Mouse (Mus musculus): ENCODE data around the gene Zbed3. TPM values are rescaled to one million over a fixed set of nuclear protein-coding genes. Genes with fewer than 3 reads are reported as not detected.

Zbed3 gene
- polyA plus RNA-seq, 1 experiment: 15.6 TPM

GRCm38 (mm10) chr13:95336122-95336677, 12.8 kb downstream of the Zbed3 start:
- peak overlapping the region; percentile 32 for H3K4me3 ChIP-seq (replicated peaks; ENCODE audit: insufficient read depth, low read depth, low read length)
- 54% methylated on average over 40 of the region's 40 CpGs for WGBS
- H3K4me1 ChIP-seq (ENCODE audit: control insufficient read depth, insufficient read depth, low read length): no peaks in the 10 kb centered on the region
- no peak overlapping the region; the same call in 1 of the 2 replicates for H3K27ac ChIP-seq (ENCODE audit: insufficient read depth, low read length)
- peak; percentile 82 to 84 for DNase-seq
- TF ChIP-seq CTCF (IDR thresholded peaks at IDR 0.05; ENCODE audit: borderline replicate concordance, insufficient read depth, low read depth, low read length): peak; percentile 50; the same call in 1 of the 2 replicates
- TF ChIP-seq POLR2A (IDR thresholded peaks at IDR 0.05; ENCODE audit: borderline replicate concordance, insufficient read depth, low read length): no peak
- no peaks in the 10 kb centered on the region for H3K27me3 ChIP-seq (ENCODE audit: control insufficient read depth, insufficient read depth, low read length)

GRCm38 (mm10) chr13:95343470-95343869, 20.1 kb downstream of the Zbed3 start:
- 93% methylated on average over 8 of the region's 8 CpGs for WGBS
- Histone ChIP-seq H3K4me3 (replicated peaks; ENCODE audit: insufficient read depth, low read depth, low read length) (no peak overlapping the region), H3K27me3 (ENCODE audit: control insufficient read depth, insufficient read depth, low read length) (no peaks in the 10 kb centered on the region), H3K4me1 (ENCODE audit: control insufficient read depth, insufficient read depth, low read length) (peaks cover 2% of the 10 kb centered on the region; the same call in 1 of the 2 replicates), H3K27ac (ENCODE audit: insufficient read depth, low read length) (no peak overlapping the region)
- no peak for TF ChIP-seq CTCF (IDR thresholded peaks at IDR 0.05; ENCODE audit: borderline replicate concordance, insufficient read depth, low read depth, low read length)
- TF ChIP-seq POLR2A (IDR thresholded peaks at IDR 0.05; ENCODE audit: borderline replicate concordance, insufficient read depth, low read length): no peak
- no peak for DNase-seq

- no peak overlapping the region for H3K27ac ChIP-seq (ENCODE audit: insufficient read depth, low read length)
- TF ChIP-seq CTCF (IDR thresholded peaks at IDR 0.05; ENCODE audit: borderline replicate concordance, insufficient read depth, low read depth, low read length): no peak
- no peak overlapping the region for H3K4me3 ChIP-seq (replicated peaks; ENCODE audit: insufficient read depth, low read depth, low read length)
- H3K27me3 ChIP-seq (ENCODE audit: control insufficient read depth, insufficient read depth, low read length): no peaks in the 10 kb centered on the region
- no peak for DNase-seq
- WGBS: 68% methylated on average over 6 of the region's 6 CpGs
- H3K4me1 ChIP-seq (ENCODE audit: control insufficient read depth, insufficient read depth, low read length): peaks cover 6% of the 10 kb centered on the region
Observed at GRCm38 (mm10) chr13:95345869-95346268, 22.5 kb downstream of the Zbed3 start.

GRCm38 (mm10) chr13:95347018-95347696, 23.7 kb downstream of the Zbed3 start:
- Histone ChIP-seq H3K4me3 (replicated peaks; ENCODE audit: insufficient read depth, low read depth, low read length) (no peak overlapping the region), H3K4me1 (ENCODE audit: control insufficient read depth, insufficient read depth, low read length) (peaks cover 6% of the 10 kb centered on the region), H3K27me3 (ENCODE audit: control insufficient read depth, insufficient read depth, low read length) (no peaks in the 10 kb centered on the region), H3K27ac (ENCODE audit: insufficient read depth, low read length) (no peak overlapping the region)
- 23% methylated on average over 8 of the region's 8 CpGs for WGBS
- TF ChIP-seq POLR2A (IDR thresholded peaks at IDR 0.05; ENCODE audit: borderline replicate concordance, insufficient read depth, low read length) (no peak), CTCF (IDR thresholded peaks at IDR 0.05; ENCODE audit: borderline replicate concordance, insufficient read depth, low read depth, low read length) (peak; percentile 78)
- peak; percentile 70 to 75 for DNase-seq

GRCm38 (mm10) chr13:95348476-95348875, 25.1 kb downstream of the Zbed3 start:
- WGBS: 46% methylated on average over 3 of the region's 3 CpGs

GRCm38 (mm10) chr13:95358223-95358622, 34.8 kb downstream of the Zbed3 start:
- WGBS: 86% methylated on average over 2 of the region's 2 CpGs
- no peak for DNase-seq
- Histone ChIP-seq H3K4me3 (replicated peaks; ENCODE audit: insufficient read depth, low read depth, low read length) (no peak overlapping the region), H3K27me3 (ENCODE audit: control insufficient read depth, insufficient read depth, low read length) (no peaks in the 10 kb centered on the region), H3K4me1 (ENCODE audit: control insufficient read depth, insufficient read depth, low read length) (no peaks in the 10 kb centered on the region), H3K27ac (ENCODE audit: insufficient read depth, low read length) (no peak overlapping the region)
- TF ChIP-seq CTCF (IDR thresholded peaks at IDR 0.05; ENCODE audit: borderline replicate concordance, insufficient read depth, low read depth, low read length) (no peak), POLR2A (IDR thresholded peaks at IDR 0.05; ENCODE audit: borderline replicate concordance, insufficient read depth, low read length) (no peak)

More at GRCm38 (mm10) chr13:95348476-95348875, 25.1 kb downstream of the Zbed3 start:
- Histone ChIP-seq H3K27ac (ENCODE audit: insufficient read depth, low read length) (no peak overlapping the region), H3K4me3 (replicated peaks; ENCODE audit: insufficient read depth, low read depth, low read length) (no peak overlapping the region), H3K4me1 (ENCODE audit: control insufficient read depth, insufficient read depth, low read length) (peaks cover 6% of the 10 kb centered on the region), H3K27me3 (ENCODE audit: control insufficient read depth, insufficient read depth, low read length) (no peaks in the 10 kb centered on the region)
- TF ChIP-seq CTCF (IDR thresholded peaks at IDR 0.05; ENCODE audit: borderline replicate concordance, insufficient read depth, low read depth, low read length) (no peak), POLR2A (IDR thresholded peaks at IDR 0.05; ENCODE audit: borderline replicate concordance, insufficient read depth, low read length) (no peak)
- peak; percentile 28 to 55 for DNase-seq

GRCm38 (mm10) chr13:95363440-95363839, 40.0 kb downstream of the Zbed3 start:
- H3K27ac ChIP-seq (ENCODE audit: insufficient read depth, low read length): no peak overlapping the region
- H3K4me3 ChIP-seq (replicated peaks; ENCODE audit: insufficient read depth, low read depth, low read length): no peak overlapping the region
- TF ChIP-seq POLR2A (IDR thresholded peaks at IDR 0.05; ENCODE audit: borderline replicate concordance, insufficient read depth, low read length) (no peak), CTCF (IDR thresholded peaks at IDR 0.05; ENCODE audit: borderline replicate concordance, insufficient read depth, low read depth, low read length) (no peak)
- no peaks in the 10 kb centered on the region for H3K4me1 ChIP-seq (ENCODE audit: control insufficient read depth, insufficient read depth, low read length)
- DNase-seq: no peak
- WGBS: 48% methylated on average over 4 of the region's 4 CpGs
- no peaks in the 10 kb centered on the region for H3K27me3 ChIP-seq (ENCODE audit: control insufficient read depth, insufficient read depth, low read length)

GRCm38 (mm10) chr13:95366356-95366755, 42.9 kb downstream of the Zbed3 start:
- no peak for DNase-seq
- Histone ChIP-seq H3K4me1 (ENCODE audit: control insufficient read depth, insufficient read depth, low read length) (no peaks in the 10 kb centered on the region), H3K4me3 (replicated peaks; ENCODE audit: insufficient read depth, low read depth, low read length) (no peak overlapping the region), H3K27ac (ENCODE audit: insufficient read depth, low read length) (no peak overlapping the region), H3K27me3 (ENCODE audit: control insufficient read depth, insufficient read depth, low read length) (no peaks in the 10 kb centered on the region)
- 95% methylated on average over 8 of the region's 8 CpGs for WGBS
- no peak for TF ChIP-seq POLR2A (IDR thresholded peaks at IDR 0.05; ENCODE audit: borderline replicate concordance, insufficient read depth, low read length)
- no peak for TF ChIP-seq CTCF (IDR thresholded peaks at IDR 0.05; ENCODE audit: borderline replicate concordance, insufficient read depth, low read depth, low read length)

Measured in cerebellum, adult 2 months (tissue).